Mouse (Mus musculus): Measurements from ENCODE around the gene Ptprz1. TPM values are rescaled to one million over a fixed set of nuclear protein-coding genes. Genes with fewer than 3 reads are reported as not detected.
"Not testable (repeated sequence)": the region's sequence is repeated elsewhere in the genome, so short reads cannot be mapped to it uniquely, and the experiment has no call there.

The Ptprz1 gene
- total RNA-seq, 1 experiment = 1.5 TPM

GRCm38 (mm10) chr6:23090346-23091055, 215.2 kb downstream of the Ptprz1 start:
- H3K4me1 ChIP-seq (ENCODE audit: control insufficient read depth in 2 of 2, insufficient read depth in 2 of 2, low read length in 2 of 2, poor library complexity in 1 of 2); in situ Hi-C loops (cut with MboI; ENCODE audit: low sequenced_read_pairs in 2 of 2, unreplicated experiment in 2 of 2); H3K9me3 ChIP-seq (ENCODE audit: control insufficient read depth, insufficient read depth, low read depth, low read length); H3K36me3 ChIP-seq (ENCODE audit: control insufficient read depth, insufficient read depth, low read length, poor library complexity, severe bottlenecking): not testable (repeated sequence)
- peak; percentile 60 for DNase-seq (ENCODE audit: low read depth, low spot score)
- peak overlapping the region; percentile 31; the same call in 1 of the 2 replicates for H3K9ac ChIP-seq (ENCODE audit: insufficient read depth, low read depth, low read length, poor library complexity, severe bottlenecking)
- TF ChIP-seq CHD2 (IDR thresholded peaks at IDR 0.05; ENCODE audit: low read depth, low read length) = 0 out of 2 replicates have a peak, but pooled peaks have one; percentile 7
- 0 out of 4 replicates have a peak overlapping the region, but pooled peaks of 1 of the 2 experiments have one; percentile 7 for H3K4me3 ChIP-seq (ENCODE audit: insufficient read depth in 1 of 2, low read depth in 1 of 2, low read length in 2 of 2, poor library complexity in 1 of 2, severe bottlenecking in 1 of 2)
- peak overlapping the region; percentile 94 for H3K27ac ChIP-seq (ENCODE audit: insufficient read depth, low read depth, low read length, poor library complexity, severe bottlenecking)
